Mouse (Mus musculus): Measurements from ENCODE around the gene Taf3. TPM values are rescaled to one million over a fixed set of nuclear protein-coding genes. Genes with fewer than 3 reads are reported as not detected.

Taf3 gene
- polyA plus RNA-seq, 1 experiment from 2014 or later, result 12.6 TPM

DNA sequence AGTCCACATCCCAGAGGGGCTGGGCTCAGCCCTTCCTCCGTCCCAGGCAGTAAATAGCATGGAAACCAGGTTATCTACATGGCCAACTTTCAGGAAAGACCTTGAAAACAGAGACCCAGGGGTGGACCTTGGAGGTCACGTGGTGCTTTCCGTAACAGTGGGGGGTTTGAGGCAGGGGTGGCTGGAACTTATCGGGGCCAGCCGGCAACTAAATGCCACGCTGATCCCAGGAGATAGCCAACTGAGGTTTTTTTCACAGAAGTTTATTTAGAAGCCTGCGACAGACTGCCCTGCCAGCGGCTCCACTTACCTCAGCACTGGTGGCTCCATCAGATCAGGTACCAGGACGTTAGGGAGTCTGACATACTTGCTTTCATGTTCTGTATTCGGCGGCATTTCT lies 142.4 kb downstream of the Taf3 start:
- TF ChIP-seq CTCF (IDR thresholded peaks at IDR 0.05; ENCODE audit: low read depth), result no peak
- DNase-seq (ENCODE audit: low spot score) (no peak), ATAC-seq (replicated peaks; ENCODE audit: low FRiP score, low read depth) (peak; percentile 25; the same call in 1 of the 2 replicates)
- no peaks in the 10 kb centered on the region for H3K9me3 ChIP-seq (replicated peaks; ENCODE audit: low read length)
- H3K9ac ChIP-seq (ENCODE audit: low read depth, low read length), result no peak overlapping the region
- peak overlapping the region; percentile 43 for H3K4me2 ChIP-seq (ENCODE audit: low read length)
- H3K4me1 ChIP-seq (replicated peaks; ENCODE audit: insufficient read depth, low read length), result no peaks in the 10 kb centered on the region
- WGBS, result 5% methylated on average over 11 of the region's 11 CpGs
- peak overlapping the region; percentile 24 for H3K4me3 ChIP-seq (replicated peaks; ENCODE audit: low read depth, low read length)
- H3K36me3 ChIP-seq (ENCODE audit: insufficient read depth, low read length), result no peaks in the 10 kb centered on the region
- H3K27me3 ChIP-seq (ENCODE audit: insufficient read depth, low read length), result no peaks in the 10 kb centered on the region
- no peak overlapping the region for H3K27ac ChIP-seq

DNA sequence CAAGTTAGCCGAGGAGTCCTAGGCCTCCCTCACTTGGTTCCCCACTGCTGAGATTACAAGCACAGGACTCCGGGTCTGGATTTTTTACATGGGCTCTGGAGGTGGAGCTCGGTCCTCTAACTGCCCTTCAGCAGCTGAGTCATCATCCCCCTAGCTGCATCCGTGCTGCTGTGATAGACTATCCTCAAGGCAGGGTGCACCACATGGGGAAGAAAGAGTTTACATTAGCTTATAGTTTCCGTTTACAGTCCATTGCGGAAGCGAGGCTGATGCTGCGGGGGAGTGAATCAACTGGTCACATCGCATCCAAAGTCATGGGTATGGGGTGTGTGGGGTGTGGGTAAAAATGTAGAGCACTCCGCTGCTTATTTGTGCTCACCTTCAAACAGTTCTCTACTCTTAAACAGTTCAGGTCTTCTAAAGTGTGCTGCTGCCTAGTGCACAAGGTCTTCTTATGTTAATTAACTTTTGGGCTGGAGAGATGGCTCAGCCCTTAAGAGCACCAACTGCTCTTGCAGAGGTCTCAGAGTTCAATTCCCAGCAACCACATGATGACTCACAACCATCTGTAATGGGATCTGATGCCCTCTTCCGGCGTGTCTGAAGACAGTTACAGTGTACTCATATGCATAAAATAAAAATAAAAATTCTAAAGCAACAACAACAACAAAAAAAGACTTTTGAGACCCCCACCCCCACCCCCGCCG lies 144.4 kb downstream of the Taf3 start:
- no peak overlapping the region for H3K4me3 ChIP-seq (replicated peaks; ENCODE audit: low read depth, low read length)
- DNase-seq (ENCODE audit: low spot score), result no peak
- peaks cover 4% of the 10 kb centered on the region for H3K27me3 ChIP-seq (ENCODE audit: insufficient read depth, low read length)
- no peak; the same call in 1 of the 2 replicates for ATAC-seq (replicated peaks; ENCODE audit: low FRiP score, low read depth)
- H3K27ac ChIP-seq, result no peak overlapping the region
- H3K9ac ChIP-seq (ENCODE audit: low read depth, low read length), result no peak overlapping the region
- no peak for TF ChIP-seq CTCF (IDR thresholded peaks at IDR 0.05; ENCODE audit: low read depth)
- WGBS, result 56% methylated on average over 14 of the region's 14 CpGs
- H3K9me3 ChIP-seq (replicated peaks; ENCODE audit: low read length), result no peaks in the 10 kb centered on the region
- no peaks in the 10 kb centered on the region for H3K4me1 ChIP-seq (replicated peaks; ENCODE audit: insufficient read depth, low read length)
- H3K36me3 ChIP-seq (ENCODE audit: insufficient read depth, low read length), result no peaks in the 10 kb centered on the region
- H3K4me2 ChIP-seq (ENCODE audit: low read length), result no peak overlapping the region

DNA sequence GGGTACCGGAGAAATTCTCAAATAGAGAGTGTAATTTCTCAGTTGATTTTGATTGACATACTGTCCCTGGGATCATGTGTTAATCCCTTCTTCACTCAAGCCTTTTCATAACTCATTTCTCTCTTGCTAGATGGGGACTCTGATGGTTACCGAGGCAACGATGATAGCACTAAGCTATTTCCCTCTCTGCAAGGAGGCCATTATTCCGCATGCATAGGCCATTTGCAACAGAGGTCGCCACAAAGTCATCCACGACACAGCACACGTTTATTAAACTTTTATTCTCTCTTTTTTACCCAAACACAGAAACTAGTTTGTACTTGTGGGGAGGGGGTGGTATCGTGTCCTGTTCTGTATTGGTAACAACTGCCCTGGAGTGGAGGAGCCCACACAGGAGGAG lies 150.6 kb downstream of the Taf3 start:
- no peaks in the 10 kb centered on the region for H3K9me3 ChIP-seq (replicated peaks; ENCODE audit: low read length)
- H3K4me1 ChIP-seq (replicated peaks; ENCODE audit: insufficient read depth, low read length), result peaks cover 4% of the 10 kb centered on the region; the same call in 1 of the 2 replicates
- DNase-seq (ENCODE audit: low spot score) (no peak), ATAC-seq (replicated peaks; ENCODE audit: low FRiP score, low read depth) (no peak)
- TF ChIP-seq CTCF (IDR thresholded peaks at IDR 0.05; ENCODE audit: low read depth), result no peak
- H3K9ac ChIP-seq (ENCODE audit: low read depth, low read length), result no peak overlapping the region
- no peak overlapping the region for H3K4me2 ChIP-seq (ENCODE audit: low read length)
- peaks cover 59% of the 10 kb centered on the region for H3K27me3 ChIP-seq (ENCODE audit: insufficient read depth, low read length)
- no peak overlapping the region for H3K27ac ChIP-seq
- no peaks in the 10 kb centered on the region for H3K36me3 ChIP-seq (ENCODE audit: insufficient read depth, low read length)
- no peak overlapping the region for H3K4me3 ChIP-seq (replicated peaks; ENCODE audit: low read depth, low read length)
- 14% methylated on average over 8 of the region's 8 CpGs for WGBS

DNA sequence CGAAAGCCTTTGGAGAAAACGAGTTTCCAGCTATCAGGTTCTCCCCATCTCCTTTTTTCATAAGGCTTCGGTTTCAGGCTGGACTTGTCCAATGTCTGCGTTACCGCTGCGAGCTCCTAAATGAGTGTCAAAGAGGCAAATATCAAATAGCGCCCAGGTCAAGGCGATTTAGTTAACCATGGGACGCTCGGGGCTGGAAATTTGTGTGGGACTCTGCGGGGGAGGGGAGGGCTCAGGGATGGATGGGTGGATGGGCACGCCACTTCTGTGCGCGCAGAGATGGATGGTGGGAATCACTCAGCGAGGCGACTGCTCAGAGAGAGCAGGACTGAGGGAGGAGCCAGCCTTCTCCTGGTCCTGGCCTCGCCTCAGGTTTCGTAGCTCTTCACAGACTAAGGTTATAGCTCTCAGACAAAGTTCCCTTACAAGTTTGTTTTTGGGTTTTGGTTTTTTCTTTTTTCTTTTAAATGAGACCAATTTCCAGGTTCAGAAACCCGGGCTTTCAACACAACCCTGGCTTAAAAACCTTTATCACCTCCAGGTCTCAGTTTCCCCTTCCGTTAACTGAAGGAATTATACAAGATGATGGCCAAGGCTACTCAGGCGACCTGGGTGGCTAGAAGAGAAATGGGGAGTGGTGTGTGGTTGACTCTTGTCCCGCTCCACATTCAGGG lies 152.2 kb downstream of the Taf3 start:
- no peak for ATAC-seq (replicated peaks; ENCODE audit: low FRiP score, low read depth)
- no peaks in the 10 kb centered on the region for H3K9me3 ChIP-seq (replicated peaks; ENCODE audit: low read length)
- H3K4me3 ChIP-seq (replicated peaks; ENCODE audit: low read depth, low read length), result peak overlapping the region; percentile 9; the same call in 1 of the 2 replicates
- 2% methylated on average over 22 of the region's 22 CpGs for WGBS
- H3K27ac ChIP-seq, result no peak overlapping the region
- peak; percentile 51 for DNase-seq (ENCODE audit: low spot score)
- H3K4me2 ChIP-seq (ENCODE audit: low read length), result peak overlapping the region; percentile 41
- no peaks in the 10 kb centered on the region for H3K36me3 ChIP-seq (ENCODE audit: insufficient read depth, low read length)
- no peak for TF ChIP-seq CTCF (IDR thresholded peaks at IDR 0.05; ENCODE audit: low read depth)
- peaks cover 4% of the 10 kb centered on the region; the same call in 1 of the 2 replicates for H3K4me1 ChIP-seq (replicated peaks; ENCODE audit: insufficient read depth, low read length)
- peaks cover 66% of the 10 kb centered on the region for H3K27me3 ChIP-seq (ENCODE audit: insufficient read depth, low read length)
- no peak overlapping the region for H3K9ac ChIP-seq (ENCODE audit: low read depth, low read length)

DNA sequence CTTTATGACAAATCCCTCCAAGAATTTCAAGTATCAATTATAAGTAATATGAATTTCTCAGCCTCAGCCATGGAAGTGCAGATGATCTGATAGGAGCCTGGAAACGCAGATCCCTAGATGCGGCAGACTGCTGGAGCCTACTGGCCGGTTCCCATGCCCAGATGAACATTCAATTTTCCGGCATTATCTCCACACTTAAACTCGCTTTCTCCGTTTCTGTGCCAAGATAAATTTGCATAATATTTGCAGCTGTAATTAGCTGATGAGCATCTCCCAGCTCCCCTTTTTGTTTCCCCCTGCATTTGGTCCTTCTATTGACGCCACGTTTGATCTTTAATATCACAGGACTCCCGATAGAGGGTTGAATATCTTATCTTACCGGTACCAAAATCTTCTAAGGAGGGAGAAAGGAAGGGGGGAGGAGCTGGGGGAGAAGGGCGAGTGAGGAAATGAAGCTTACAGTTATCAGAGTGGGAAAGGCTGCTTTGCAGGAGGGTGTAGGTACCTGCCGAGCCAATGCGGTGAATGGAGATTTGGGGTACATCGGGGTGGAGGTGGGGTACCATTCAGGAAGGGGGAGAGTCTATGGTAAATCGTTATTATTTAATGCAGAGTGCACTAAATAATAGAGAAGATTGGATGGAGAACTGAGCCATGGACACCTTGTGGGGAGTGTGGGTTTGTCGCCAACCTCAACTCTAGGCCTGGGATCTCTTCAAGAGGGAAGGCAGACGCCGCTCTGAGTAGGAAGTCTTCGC lies 153.4 kb downstream of the Taf3 start:
- whole genome bisulfite sequencing, result 7% methylated on average over 19 of the region's 19 CpGs
- Histone ChIP-seq H3K27ac (no peak overlapping the region), H3K27me3 (ENCODE audit: insufficient read depth, low read length) (peaks cover 77% of the 10 kb centered on the region), H3K4me3 (replicated peaks; ENCODE audit: low read depth, low read length) (no peak overlapping the region), H3K9me3 (replicated peaks; ENCODE audit: low read length) (no peaks in the 10 kb centered on the region), H3K36me3 (ENCODE audit: insufficient read depth, low read length) (no peaks in the 10 kb centered on the region), H3K9ac (ENCODE audit: low read depth, low read length) (no peak overlapping the region), H3K4me2 (ENCODE audit: low read length) (no peak overlapping the region), H3K4me1 (replicated peaks; ENCODE audit: insufficient read depth, low read length) (peaks cover 4% of the 10 kb centered on the region; the same call in 1 of the 2 replicates)
- TF ChIP-seq CTCF (IDR thresholded peaks at IDR 0.05; ENCODE audit: low read depth), result no peak
- ATAC-seq (replicated peaks; ENCODE audit: low FRiP score, low read depth), result no peak
- DNase-seq (ENCODE audit: low spot score), result no peak

DNA sequence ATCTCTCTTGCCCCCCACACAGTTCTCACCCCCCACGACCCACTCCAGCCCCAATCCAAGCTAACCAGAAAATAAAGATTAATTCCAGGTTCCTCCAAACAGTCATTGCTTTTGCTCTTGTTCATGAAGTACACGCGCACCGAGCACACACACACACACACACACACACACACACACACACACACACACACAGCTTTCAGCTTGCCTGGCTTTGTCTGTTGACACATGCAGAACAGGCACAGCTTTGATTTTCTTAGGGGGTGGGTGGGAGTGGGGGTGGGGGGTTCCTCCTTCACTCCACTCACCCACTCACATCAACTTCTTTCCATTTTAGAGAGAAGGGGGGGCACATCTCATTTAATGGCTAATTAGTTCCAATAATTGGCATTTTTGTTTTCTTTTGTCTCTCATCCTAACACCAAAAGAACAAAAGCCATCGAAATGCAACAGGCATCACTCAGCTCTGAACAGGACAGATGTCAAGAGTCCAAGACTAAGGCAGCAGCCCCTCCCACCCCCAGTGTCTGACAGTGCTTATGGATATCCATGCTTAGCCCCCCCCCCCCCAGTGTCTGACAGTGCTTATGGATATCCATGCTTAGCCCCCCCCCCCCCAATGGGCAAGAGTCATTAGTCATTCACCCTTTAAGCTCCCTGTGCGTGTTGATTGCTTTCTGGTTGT lies 155.0 kb downstream of the Taf3 start:
- no peak for ATAC-seq (replicated peaks; ENCODE audit: low FRiP score, low read depth)
- Histone ChIP-seq H3K9me3 (replicated peaks; ENCODE audit: low read length) (no peaks in the 10 kb centered on the region), H3K27ac (no peak overlapping the region), H3K4me1 (replicated peaks; ENCODE audit: insufficient read depth, low read length) (peaks cover 4% of the 10 kb centered on the region; the same call in 1 of the 2 replicates), H3K4me3 (replicated peaks; ENCODE audit: low read depth, low read length) (no peak overlapping the region), H3K27me3 (ENCODE audit: insufficient read depth, low read length) (peaks cover 83% of the 10 kb centered on the region), H3K36me3 (ENCODE audit: insufficient read depth, low read length) (no peaks in the 10 kb centered on the region), H3K4me2 (ENCODE audit: low read length) (no peak overlapping the region), H3K9ac (ENCODE audit: low read depth, low read length) (no peak overlapping the region)
- WGBS, result 8% methylated on average over 6 of the region's 6 CpGs
- no peak for TF ChIP-seq CTCF (IDR thresholded peaks at IDR 0.05; ENCODE audit: low read depth)
- no peak for DNase-seq (ENCODE audit: low spot score)
